Mouse (Mus musculus) midbrain, embryonic 11.5 days (tissue): Measurements from ENCODE around the gene Gm10322. TPM values are rescaled to one million over a fixed set of nuclear protein-coding genes. Genes with fewer than 3 reads are reported as not detected.

Source experiments
- ATAC-seq: fragments of 200-750 bp; cut with Nextera tagmentation; 2 replicates; pipeline ENCODE4 v1.8.0; 2017; ENCODE audit warnings: moderate TSS enrichment, moderate library complexity; ENCODE audit not compliant: low FRiP score
- DNase-seq: peaks from one replicate; pipeline ENCODE4 v3.0.0; 2015; ENCODE audit warnings: low spot score; ENCODE audit errors: missing footprints
- H3K27ac ChIP-seq: fragments of 300-500 bp; sonication (generic); 2 replicates; pipeline ENCODE4 v1.5.1; 2014; ENCODE audit warnings: low read depth, low read length
- H3K27me3 ChIP-seq: fragments of 300-500 bp; sonication (generic); 2 replicates; pipeline ENCODE4 v1.6.1; 2014; ENCODE audit warnings: mild to moderate bottlenecking, low read length, moderate library complexity, mixed read lengths; ENCODE audit not compliant: control insufficient read depth, insufficient read depth
- H3K36me3 ChIP-seq: fragments of 300-500 bp; sonication (generic); 2 replicates; pipeline ENCODE4 v1.6.1; 2014; ENCODE audit warnings: mild to moderate bottlenecking, low read length, moderate library complexity, mixed read lengths; ENCODE audit not compliant: control insufficient read depth, insufficient read depth
- H3K4me1 ChIP-seq: fragments of 300-500 bp; sonication (generic); 2 replicates; pipeline ENCODE4 v1.6.1; 2014; ENCODE audit warnings: low read length; ENCODE audit not compliant: control insufficient read depth, insufficient read depth
- H3K4me2 ChIP-seq: fragments of 300-500 bp; sonication (generic); 2 replicates; pipeline ENCODE4 v1.6.1; 2014; ENCODE audit warnings: mild to moderate bottlenecking, moderate library complexity
- H3K4me3 ChIP-seq: fragments of 300-500 bp; sonication (generic); 2 replicates; pipeline ENCODE4 v1.5.1; 2014; ENCODE audit warnings: low read depth, low read length
- H3K9ac ChIP-seq: fragments of 300-500 bp; sonication (generic); 2 replicates; pipeline ENCODE4 v1.6.1; 2014; ENCODE audit warnings: low read length
- H3K9me3 ChIP-seq: fragments of 300-500 bp; sonication (generic); 2 replicates; pipeline ENCODE4 v1.6.1; 2016; ENCODE audit warnings: low read length; ENCODE audit not compliant: control insufficient read depth
- WGBS: fragments of 180-500 bp; shearing (Covaris S2); extraction: QIAGEN DNeasy Blood & Tissue Kit; methylation state at CpG from one replicate; pipeline ENCODE4 v1.1.7; 2014; 5-methylcytosine and 5-hydroxymethylcytosine counted together
- polyA plus RNA-seq: library from polyadenylated mRNA; unstranded; fragments of >200 nt; fragmentation: Nextera tagmentation; extraction: Ambion mirVana; gene quantifications from 2 replicates; pipeline ENCODE4 v1.2.1, GENCODE M21; 2014

Gene Gm10322
- polyA plus RNA-seq, 1 experiment from 2014 or later = not detected

GRCm38 (mm10) chr10:59665503-59666291, 49.8 kb downstream of the Gm10322 start:
- Histone ChIP-seq H3K4me2 (no peak overlapping the region), H3K4me1 (no peaks in the 10 kb centered on the region), H3K27ac (no peak overlapping the region), H3K27me3 (no peaks in the 10 kb centered on the region), H3K9ac (no peak overlapping the region), H3K36me3 (no peaks in the 10 kb centered on the region), H3K4me3 (no peak overlapping the region), H3K9me3 (no peaks in the 10 kb centered on the region)
- no peak for ATAC-seq
- no peak for DNase-seq
- WGBS = 82% methylated on average over 13 of the region's 13 CpGs

Other genes with a start within 250 kb of the Gm10322 start
- 2.4 and 3.3 TPM in 2 replicates for gene Gm10273, start 220.4 kb upstream of the Gm10322 start, polyA plus RNA-seq
- gene Pla2g12b, start 212.4 kb upstream of the Gm10322 start, polyA plus RNA-seq = 0.21 TPM in 1 of 2 replicates, not detected in the other
- 0.38 and 0.48 TPM in 2 replicates for gene Oit3, start 174.3 kb upstream of the Gm10322 start, polyA plus RNA-seq
- gene Mcu, start 629 bp downstream of the Gm10322 start, polyA plus RNA-seq = 17.7 and 18.4 TPM in 2 replicates
- 56.1 and 57.0 TPM in 2 replicates for gene Micu1, start 86.4 kb downstream of the Gm10322 start, polyA plus RNA-seq